Mouse (Mus musculus) liver, embryonic 14.5 days (tissue): ENCODE results near the gene Fignl1. TPM values are rescaled to one million over a fixed set of nuclear protein-coding genes. Genes with fewer than 3 reads are reported as not detected.

Source experiments
- ATAC-seq: fragments of 200-750 bp; cut with Nextera tagmentation; 2 replicates; pipeline ENCODE4 v1.8.0; 2017; ENCODE audit warnings: moderate number of reproducible peaks, mild to moderate bottlenecking, moderate library complexity; ENCODE audit not compliant: insufficient read depth
- DNase-seq, 3 experiments: peaks; one replicate each; pipeline ENCODE4 v3.0.0-alpha.2; 2012 to 2013; ENCODE audit warnings: low read depth in 3 of 3, low spot score in 3 of 3
- H3K27ac ChIP-seq: fragments of 300-500 bp; sonication (generic); 2 replicates; pipeline ENCODE4 v1.5.1; 2014; ENCODE audit warnings: moderate library complexity, mild to moderate bottlenecking, control low read depth, inconsistent platforms
- H3K27me3 ChIP-seq: fragments of 300-500 bp; sonication (generic); 2 replicates; pipeline ENCODE4 v1.6.1; 2014; ENCODE audit warnings: mild to moderate bottlenecking, low read length, moderate library complexity; ENCODE audit not compliant: control insufficient read depth, insufficient read depth
- H3K36me3 ChIP-seq: fragments of 300-500 bp; sonication (generic); replicated peaks from 2 replicates; pipeline ENCODE4 v1.6.1; 2014; ENCODE audit warnings: low read depth; ENCODE audit not compliant: control insufficient read depth, insufficient read depth
- H3K4me1 ChIP-seq, 2 experiments: fragments of 200-500 bp in 1 of 2; fragments of 300-500 bp in 1 of 2; sonication (generic) in 1 of 2; replicated peaks; 2 replicates each; pipeline ENCODE4 v1.6.1; 2012 to 2014; ENCODE audit warnings: antibody characterized with exemption in 1 of 2, inconsistent platforms in 1 of 2, low read length in 1 of 2; ENCODE audit not compliant: control insufficient read depth in 2 of 2, insufficient read depth in 2 of 2
- H3K4me2 ChIP-seq: fragments of 300-500 bp; sonication (generic); 2 replicates; pipeline ENCODE4 v1.6.1; 2014; ENCODE audit warnings: low read depth, mild to moderate bottlenecking, control low read depth, moderate library complexity
- H3K4me3 ChIP-seq, 2 experiments: fragments of 200-500 bp in 1 of 2; fragments of 300-500 bp in 1 of 2; sonication (generic) in 1 of 2; 2 replicates each; pipeline ENCODE4 v1.5.1; 2012 to 2014; ENCODE audit warnings: low read depth in 2 of 2, low read length in 2 of 2, mild to moderate bottlenecking in 2 of 2, control low read depth in 1 of 2, inconsistent platforms in 1 of 2, moderate library complexity in 1 of 2; ENCODE audit not compliant: insufficient read depth in 1 of 2
- H3K9ac ChIP-seq: fragments of 300-500 bp; sonication (generic); replicated peaks from 2 replicates; pipeline ENCODE4 v1.6.1; 2014; ENCODE audit warnings: mild to moderate bottlenecking, control low read depth, moderate library complexity
- H3K9me3 ChIP-seq: fragments of 300-500 bp; sonication (generic); 2 replicates; pipeline ENCODE4 v1.6.1; 2016; ENCODE audit warnings: low read length, mixed read lengths; ENCODE audit not compliant: control insufficient read depth
- CTCF ChIP-seq: IDR thresholded peaks from 2 replicates; pipeline ENCODE4 v1.5.1; 2016; ENCODE audit warnings: antibody characterized with exemption, low read depth, control low read depth
- EP300 ChIP-seq: IDR thresholded peaks from 2 replicates; pipeline ENCODE4 v1.6.1; 2016; ENCODE audit warnings: antibody characterized with exemption, low read depth
- WGBS: fragments of 180-500 bp; shearing (Covaris S2); extraction: QIAGEN DNeasy Blood & Tissue Kit; methylation state at CpG from one replicate; pipeline ENCODE4 v1.1.7; 2014; ENCODE audit not compliant: insufficient replicate concordance; 5-methylcytosine and 5-hydroxymethylcytosine counted together
- polyA plus RNA-seq, 2 experiments: library from polyadenylated mRNA; depleted of rRNA in 1 of 2; stranded (reverse) in 1 of 2; unstranded in 1 of 2; fragments of >200 nt; fragmentation: Nextera tagmentation in 1 of 2; extraction: Ambion mirVana in 1 of 2; gene quantifications; 2 replicates each; pipeline versions ENCODE4 v1.2.1 to v1.2.3; 2012 to 2014

The Fignl1 gene
- polyA plus RNA-seq, 2 experiments, result 32.2 to 102 TPM

GRCm38 (mm10) chr11:11800304-11800703, 8.5 kb downstream of the Fignl1 start:
- DNase-seq, result no peak
- Histone ChIP-seq H3K27ac (no peak overlapping the region), H3K4me1 (peaks cover 2 to 3% of the 10 kb centered on the region in 2 experiments; a peak in 3 of 4 replicates), H3K9me3 (no peaks in the 10 kb centered on the region), H3K36me3 (peaks cover 88% of the 10 kb centered on the region), H3K4me2 (no peak overlapping the region), H3K27me3 (no peaks in the 10 kb centered on the region), H3K9ac (no peak overlapping the region), H3K4me3 (no peak overlapping the region)
- WGBS, result 78% methylated on average over 3 of the region's 3 CpGs
- TF ChIP-seq EP300 (no peak), CTCF (no peak)
- no peak for ATAC-seq

DNA sequence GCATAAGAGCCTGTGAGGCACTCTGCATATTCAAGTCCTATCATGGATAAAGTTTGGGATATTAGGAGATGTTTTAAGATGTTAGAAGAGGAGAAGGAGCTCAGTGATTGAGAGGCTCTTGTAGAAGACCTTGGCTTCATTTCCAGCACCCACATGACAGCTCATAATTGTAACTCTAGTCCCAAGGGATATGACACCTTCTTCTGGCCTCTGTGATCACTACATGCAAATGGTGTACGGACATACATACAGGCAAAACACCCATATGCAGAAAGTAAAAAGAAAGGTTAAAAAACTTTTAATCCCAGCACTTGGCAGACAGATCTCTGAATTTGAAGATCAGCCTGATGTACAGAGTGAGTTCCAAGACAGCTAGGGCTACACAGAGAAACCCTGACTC, 10.1 kb downstream of the Fignl1 start:
- H3K4me1 ChIP-seq, result peaks cover 2 to 3% of the 10 kb centered on the region in 2 experiments; a peak in 3 of 4 replicates
- no peaks in the 10 kb centered on the region for H3K9me3 ChIP-seq
- H3K4me2 ChIP-seq, result no peak overlapping the region
- H3K36me3 ChIP-seq, result peaks cover 73% of the 10 kb centered on the region
- no peak for ATAC-seq
- no peak overlapping the region for H3K27ac ChIP-seq
- no peak for DNase-seq
- no peak overlapping the region for H3K9ac ChIP-seq
- TF ChIP-seq EP300, result no peak
- TF ChIP-seq CTCF, result no peak
- 95% methylated on average over 1 of the region's 1 CpGs for WGBS
- H3K4me3 ChIP-seq, result no peak overlapping the region
- no peaks in the 10 kb centered on the region for H3K27me3 ChIP-seq

DNA sequence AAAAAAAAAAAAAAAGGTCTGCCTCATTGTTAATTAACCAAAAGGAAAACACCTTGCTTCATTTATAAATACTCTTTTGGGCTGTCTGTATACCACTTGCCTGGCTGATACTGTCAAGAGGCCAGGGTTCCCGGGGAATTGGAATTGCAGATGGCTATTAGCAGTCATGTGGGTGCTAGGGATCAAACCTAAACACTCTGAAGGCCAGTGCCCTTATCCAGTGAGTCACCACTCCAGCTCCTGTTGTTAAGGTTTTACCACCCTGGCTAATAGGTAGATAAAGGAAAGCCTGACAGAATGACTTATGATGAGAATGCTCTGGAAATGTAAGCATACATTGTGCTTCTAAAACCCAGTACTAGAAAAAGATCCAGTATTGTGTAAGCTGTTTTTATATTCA, 14.1 kb downstream of the Fignl1 start:
- no peak overlapping the region for H3K9ac ChIP-seq
- H3K27me3 ChIP-seq, result no peaks in the 10 kb centered on the region
- peaks cover 35% of the 10 kb centered on the region for H3K36me3 ChIP-seq
- no peaks in the 10 kb centered on the region for H3K9me3 ChIP-seq
- no peak for DNase-seq
- no peak overlapping the region for H3K27ac ChIP-seq
- no peak for TF ChIP-seq EP300
- TF ChIP-seq CTCF, result no peak
- ATAC-seq, result no peak
- H3K4me1 ChIP-seq, result no peaks in the 10 kb centered on the region
- no peak overlapping the region for H3K4me2 ChIP-seq
- WGBS, result 80% methylated on average over 1 of the region's 1 CpGs
- H3K4me3 ChIP-seq, result no peak overlapping the region

- WGBS, result under 1% methylated on average over 8 of the region's 8 CpGs
- H3K4me2 ChIP-seq, result peak overlapping the region; percentile 48
Observed at GRCm38 (mm10) chr11:11788521-11788974, 20.2 kb downstream of the Fignl1 start.

DNA sequence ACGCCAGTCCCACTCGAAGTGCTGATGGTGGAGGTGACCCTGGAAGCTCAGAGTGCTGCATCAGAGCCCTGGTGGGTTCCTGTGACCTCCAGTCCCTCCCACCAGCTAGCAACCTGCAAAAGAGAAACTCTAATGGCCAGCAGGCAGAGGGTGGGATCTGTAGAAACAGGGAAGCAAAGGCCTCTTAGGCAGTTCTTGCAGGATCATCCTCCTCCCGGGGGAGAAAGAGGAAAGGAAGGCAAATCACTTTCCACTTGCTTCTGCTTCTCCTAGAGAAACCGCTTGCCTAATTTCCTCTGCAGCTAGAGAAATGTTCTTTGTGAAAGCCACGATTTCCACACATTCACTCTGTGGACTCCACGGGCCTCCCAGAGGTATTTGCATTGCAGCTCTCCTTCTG, 23.3 kb downstream of the Fignl1 start:
- H3K4me2 ChIP-seq, result no peak overlapping the region
- H3K9ac ChIP-seq, result no peak overlapping the region
- H3K4me1 ChIP-seq, result no peaks in the 10 kb centered on the region
- no peak for TF ChIP-seq EP300
- TF ChIP-seq CTCF, result no peak
- no peaks in the 10 kb centered on the region for H3K27me3 ChIP-seq
- WGBS, result 33% methylated on average over 6 of the region's 6 CpGs
- ATAC-seq (no peak), DNase-seq (no peak)
- H3K27ac ChIP-seq, result no peak overlapping the region
- no peak overlapping the region for H3K4me3 ChIP-seq
- no peaks in the 10 kb centered on the region for H3K36me3 ChIP-seq
- H3K9me3 ChIP-seq, result no peaks in the 10 kb centered on the region

More at GRCm38 (mm10) chr11:11788521-11788974, 20.2 kb downstream of the Fignl1 start:
- Histone ChIP-seq H3K9me3 (no peaks in the 10 kb centered on the region), H3K27ac (no peak overlapping the region), H3K36me3 (no peaks in the 10 kb centered on the region), H3K9ac (no peak overlapping the region), H3K27me3 (no peaks in the 10 kb centered on the region), H3K4me1 (no peaks in the 10 kb centered on the region), H3K4me3 (no peak overlapping the region)
- ATAC-seq (peak; percentile 86), DNase-seq (peak; percentile 55 to 64 (median 61))
- TF ChIP-seq EP300 (0 out of 2 replicates have a peak, but pooled peaks have one; percentile 7), CTCF (peak; percentile 81)
